Mouse (Mus musculus): Measurements from ENCODE around the gene Dmac1. TPM values are rescaled to one million over a fixed set of nuclear protein-coding genes. Genes with fewer than 3 reads are reported as not detected.

The Dmac1 gene
- polyA plus RNA-seq (2015; fragmentation: Nextera tagmentation; extraction: Ambion mirVana) = 121 and 124 TPM in 2 replicates

DNA sequence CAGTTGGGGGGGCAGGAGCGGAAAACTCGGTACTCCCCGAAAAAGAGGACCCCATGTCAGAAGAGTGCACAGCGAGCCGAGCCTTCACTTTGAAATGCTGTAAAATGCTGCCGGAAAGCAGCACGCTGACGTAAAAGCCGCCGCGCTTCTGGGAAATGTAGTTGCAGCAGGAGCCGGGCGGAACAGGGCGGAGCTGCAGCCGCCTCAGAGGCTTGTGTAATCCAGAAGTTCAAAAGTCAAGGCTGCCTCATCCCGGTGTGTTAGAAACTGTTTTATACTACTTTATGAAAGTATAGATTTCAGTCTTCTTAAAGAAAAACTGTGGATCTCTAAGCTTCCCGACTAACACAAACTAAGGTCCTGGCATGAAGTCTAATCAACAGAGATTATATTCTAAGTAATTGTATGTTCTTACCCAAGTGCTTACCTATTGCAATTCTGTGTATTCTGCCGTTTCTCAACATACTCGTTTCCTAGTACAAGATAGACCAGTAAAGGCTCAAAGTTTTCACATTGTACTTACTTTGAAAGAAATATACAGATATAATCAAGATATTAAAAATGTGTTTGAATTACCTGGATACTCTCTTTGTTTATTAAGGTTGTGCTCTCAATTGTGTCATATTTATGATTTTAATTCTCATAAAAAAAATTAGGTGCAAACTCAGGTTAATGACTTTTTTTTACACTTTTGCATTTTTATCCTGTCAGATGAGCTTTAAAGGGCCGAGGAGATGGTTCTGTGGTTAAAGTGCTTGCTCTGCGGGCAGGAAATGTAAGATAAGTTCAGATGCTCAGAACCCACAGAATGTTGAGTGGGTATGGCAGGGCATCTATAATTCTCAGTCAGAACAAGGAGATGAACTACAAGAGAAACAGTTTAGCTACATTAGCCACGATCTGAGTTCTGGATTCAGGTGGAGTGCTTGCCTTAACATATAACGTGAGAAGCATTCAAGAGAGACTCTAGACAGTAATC lies at the start of gene Dmac1:
Dmac1 (minus strand) TSS at position 109 of the 979 bp plus-strand sequence.
- 17% methylated on average over 23 of the region's 23 CpGs for WGBS
- H3K9me3 ChIP-seq = no peaks in the 10 kb centered on the region

DNA sequence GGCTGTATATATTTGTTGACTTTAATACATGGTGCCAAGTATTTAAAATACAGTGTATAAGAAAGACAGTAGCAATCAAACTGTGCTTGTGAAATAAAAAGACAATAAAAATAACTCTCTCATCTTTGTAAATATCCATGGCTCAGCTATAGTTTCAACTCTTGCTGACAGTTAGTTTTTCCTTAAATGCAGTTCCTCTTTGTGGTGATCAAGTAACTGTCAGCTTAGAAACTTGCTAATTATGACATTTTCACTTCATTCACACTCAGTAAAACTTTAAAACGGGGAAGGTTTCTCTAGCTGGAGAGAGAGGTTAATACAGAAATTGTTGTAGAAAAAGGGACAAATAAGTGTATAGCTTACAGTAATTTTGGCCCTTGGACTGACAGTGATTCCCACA lies 37.3 kb upstream of the Dmac1 start:
- ATAC-seq (ENCODE audit: insufficient number of reproducible peaks, low FRiP score, low TSS enrichment, low read depth) = no peak
- no peak overlapping the region for H3K4me3 ChIP-seq
- H3K36me3 ChIP-seq = no peaks in the 10 kb centered on the region
- H3K4me2 ChIP-seq = no peak overlapping the region
- 68% methylated on average over 1 of the region's 1 CpGs for WGBS
- no peaks in the 10 kb centered on the region for H3K27me3 ChIP-seq
- no peaks in the 10 kb centered on the region for H3K9me3 ChIP-seq
- no peak overlapping the region for H3K9ac ChIP-seq
- H3K27ac ChIP-seq = no peak overlapping the region
- H3K4me1 ChIP-seq = no peaks in the 10 kb centered on the region

More for the DNA sequence above, at the start of gene Dmac1:
- ATAC-seq (ENCODE audit: insufficient number of reproducible peaks, low FRiP score, low TSS enrichment, low read depth) = peak; percentile 90
- no peaks in the 10 kb centered on the region for H3K4me1 ChIP-seq
- peaks cover 5% of the 10 kb centered on the region for H3K36me3 ChIP-seq
- peak within 1 kb of the TSS; percentile 54 for H3K4me2 ChIP-seq
- H3K9ac ChIP-seq = peak within 1 kb of the TSS; percentile 81
- H3K27ac ChIP-seq = peak within 1 kb of the TSS; percentile 75
- no peaks in the 10 kb centered on the region for H3K27me3 ChIP-seq
- H3K4me3 ChIP-seq = peak within 1 kb of the TSS; percentile 62

DNA sequence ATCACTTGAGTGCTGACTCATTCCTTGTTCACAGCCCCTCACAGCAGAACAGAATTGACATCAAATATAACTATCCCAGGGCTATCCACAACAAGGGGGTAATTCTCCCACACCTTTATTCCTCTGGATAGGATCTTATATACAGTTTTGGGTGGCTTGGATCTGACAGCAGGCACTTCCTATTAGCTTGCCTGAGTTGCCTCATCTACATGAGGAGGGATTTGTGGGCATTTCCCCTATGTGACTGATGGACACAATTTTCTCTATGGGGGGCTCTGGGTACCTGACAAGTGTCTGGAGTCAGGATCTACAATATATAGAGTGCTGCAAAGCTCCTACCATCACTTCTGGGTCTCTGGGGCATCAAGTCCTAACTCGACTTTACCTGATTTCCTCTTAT lies 36.9 kb upstream of the Dmac1 start:
- Histone ChIP-seq H3K9me3 (no peaks in the 10 kb centered on the region), H3K4me3 (no peak overlapping the region), H3K9ac (no peak overlapping the region), H3K36me3 (no peaks in the 10 kb centered on the region), H3K4me2 (no peak overlapping the region), H3K27ac (no peak overlapping the region), H3K4me1 (no peaks in the 10 kb centered on the region), H3K27me3 (no peaks in the 10 kb centered on the region)
- ATAC-seq (ENCODE audit: insufficient number of reproducible peaks, low FRiP score, low TSS enrichment, low read depth) = no peak
- WGBS = 75% methylated on average over 1 of the region's 1 CpGs

DNA sequence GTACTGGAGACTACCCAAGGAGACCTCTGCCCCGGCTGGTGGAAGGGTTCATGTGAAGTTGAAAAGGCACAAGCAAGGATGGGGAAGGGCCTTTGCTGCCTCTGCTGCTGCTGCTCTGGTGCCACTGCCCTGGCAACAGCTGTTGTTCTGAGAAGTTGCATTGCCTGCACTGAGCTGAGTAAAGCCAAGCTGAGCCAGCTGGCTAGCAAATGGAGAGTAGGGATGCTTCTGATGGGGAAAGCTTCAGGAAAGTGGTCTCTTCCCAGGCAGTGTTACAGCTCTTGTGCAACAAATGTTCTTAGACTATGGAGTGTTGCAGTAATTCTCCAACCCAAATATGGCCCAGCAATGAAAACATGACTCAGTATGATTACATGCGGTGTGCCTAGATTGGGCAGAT lies 33.8 kb upstream of the Dmac1 start:
- H3K27me3 ChIP-seq = no peaks in the 10 kb centered on the region
- H3K36me3 ChIP-seq = no peaks in the 10 kb centered on the region
- H3K27ac ChIP-seq = no peak overlapping the region
- no peaks in the 10 kb centered on the region for H3K9me3 ChIP-seq
- 85% methylated on average over 2 of the region's 2 CpGs for WGBS
- ATAC-seq (ENCODE audit: insufficient number of reproducible peaks, low FRiP score, low TSS enrichment, low read depth) = no peak
- H3K9ac ChIP-seq = no peak overlapping the region
- no peak overlapping the region for H3K4me3 ChIP-seq
- no peak overlapping the region for H3K4me2 ChIP-seq
- no peaks in the 10 kb centered on the region for H3K4me1 ChIP-seq

DNA sequence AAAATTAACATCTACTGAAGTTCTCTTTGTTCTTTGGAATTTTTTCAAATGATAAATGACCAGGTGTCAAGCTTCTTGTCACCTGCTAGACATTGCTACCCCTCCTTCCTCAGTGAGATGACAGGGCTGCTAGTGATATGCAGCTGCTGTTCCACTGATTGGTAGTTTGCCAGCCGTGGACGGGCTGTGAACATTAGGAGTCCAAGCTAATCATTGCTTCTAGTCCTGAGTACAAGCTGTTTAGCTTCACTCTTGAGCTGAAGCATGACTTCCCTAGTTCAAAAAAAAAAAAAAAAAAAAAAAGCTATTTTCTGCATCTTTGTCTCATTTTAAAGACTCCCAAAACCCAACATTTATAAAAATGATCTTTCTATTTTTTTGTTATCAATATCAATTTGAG lies 33.2 kb upstream of the Dmac1 start:
- Histone ChIP-seq H3K36me3 (no peaks in the 10 kb centered on the region), H3K4me3 (no peak overlapping the region), H3K27me3 (no peaks in the 10 kb centered on the region), H3K27ac (no peak overlapping the region), H3K9ac (no peak overlapping the region), H3K4me2 (no peak overlapping the region), H3K9me3 (no peaks in the 10 kb centered on the region), H3K4me1 (no peaks in the 10 kb centered on the region)
- 74% methylated on average over 2 of the region's 2 CpGs for WGBS
- no peak for ATAC-seq (ENCODE audit: insufficient number of reproducible peaks, low FRiP score, low TSS enrichment, low read depth)

DNA sequence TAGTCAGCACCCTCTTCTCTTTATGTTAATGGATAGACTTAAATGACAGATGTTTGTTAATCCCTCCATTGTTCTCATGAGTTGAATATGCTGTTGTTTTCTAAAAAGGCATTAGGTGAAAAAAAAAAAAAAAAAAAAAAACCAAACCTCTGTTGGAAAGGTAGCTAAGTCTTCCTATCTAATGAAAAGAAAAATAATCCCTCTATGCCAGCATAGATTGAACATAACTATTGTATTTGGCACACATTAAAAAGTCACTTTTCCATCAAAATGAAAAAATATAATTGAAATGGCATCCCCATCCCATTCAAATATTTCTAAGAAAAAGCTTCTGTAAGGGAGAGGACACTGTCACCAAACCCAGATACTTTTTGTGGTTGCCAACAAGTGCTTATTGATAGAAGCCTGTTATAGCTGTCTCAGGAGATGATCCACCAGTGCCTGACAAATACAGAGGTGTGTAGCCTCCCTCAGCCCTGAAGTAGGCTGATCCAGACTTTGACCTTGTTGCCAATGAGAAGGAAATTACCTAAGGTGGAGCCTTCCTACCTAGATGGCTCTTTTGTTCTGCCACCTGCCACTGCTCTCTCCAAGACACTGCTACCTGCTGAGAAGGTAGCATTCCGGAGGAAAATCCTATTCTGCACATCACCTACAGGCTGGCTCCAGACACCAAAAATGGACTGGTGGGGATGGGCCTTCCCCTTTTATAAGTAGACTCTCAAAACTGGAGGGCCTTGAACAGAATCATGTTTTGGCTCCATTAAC lies 22.3 kb upstream of the Dmac1 start:
- no peak overlapping the region for H3K9ac ChIP-seq
- WGBS = 84% methylated on average over 1 of the region's 1 CpGs
- ATAC-seq (ENCODE audit: insufficient number of reproducible peaks, low FRiP score, low TSS enrichment, low read depth) = no peak

DNA sequence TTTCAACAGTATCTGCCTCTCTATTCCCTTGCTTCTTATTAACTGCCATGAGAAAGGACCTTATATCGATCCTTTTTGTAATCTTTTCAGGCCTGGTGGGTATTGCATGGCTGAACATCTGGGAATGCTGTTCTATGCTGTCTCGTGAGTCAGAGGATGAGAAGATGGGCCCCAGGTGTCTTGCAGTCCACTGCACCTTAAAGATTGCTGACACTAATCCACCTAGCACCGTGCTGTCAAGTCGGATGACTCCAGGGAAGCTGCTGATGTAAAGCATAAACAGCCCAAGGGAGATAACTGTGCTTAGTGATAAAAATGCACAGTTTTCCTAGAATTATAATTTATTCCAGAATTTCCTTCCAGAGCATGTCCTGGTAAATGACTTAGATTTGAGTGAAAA lies 14.2 kb upstream of the Dmac1 start:
- Histone ChIP-seq H3K27me3 (no peaks in the 10 kb centered on the region), H3K4me3 (no peak overlapping the region), H3K4me1 (no peaks in the 10 kb centered on the region), H3K4me2 (no peak overlapping the region), H3K9me3 (no peaks in the 10 kb centered on the region), H3K27ac (no peak overlapping the region), H3K9ac (no peak overlapping the region), H3K36me3 (no peaks in the 10 kb centered on the region)
- ATAC-seq (ENCODE audit: insufficient number of reproducible peaks, low FRiP score, low TSS enrichment, low read depth) = no peak
- 48% methylated on average over 4 of the region's 4 CpGs for WGBS

More for the DNA sequence above, 22.3 kb upstream of the Dmac1 start:
- no peak overlapping the region for H3K4me3 ChIP-seq
- no peaks in the 10 kb centered on the region for H3K36me3 ChIP-seq
- H3K27ac ChIP-seq = no peak overlapping the region
- H3K4me1 ChIP-seq = no peaks in the 10 kb centered on the region
- H3K9me3 ChIP-seq = no peaks in the 10 kb centered on the region
- H3K27me3 ChIP-seq = no peaks in the 10 kb centered on the region
- H3K4me2 ChIP-seq = no peak overlapping the region

DNA sequence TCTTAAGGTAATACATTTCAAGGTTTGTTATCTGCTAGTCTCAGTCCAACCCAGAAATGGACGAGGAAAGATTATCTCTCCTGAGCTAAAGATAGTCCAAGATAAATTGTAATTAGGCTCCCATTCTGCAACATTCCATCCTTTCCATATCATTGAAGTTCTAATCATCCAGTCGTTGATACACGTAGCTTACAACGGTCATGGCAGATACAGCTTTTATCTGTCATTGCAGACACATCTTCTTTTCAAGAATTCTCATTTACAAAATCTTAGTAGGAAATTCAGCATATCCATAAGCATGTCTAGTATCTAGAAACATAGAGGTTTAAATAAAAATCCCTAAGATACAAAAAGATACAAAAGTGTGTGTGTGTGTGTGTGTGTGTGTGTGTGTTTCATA lies 13.0 kb upstream of the Dmac1 start:
- no peak for ATAC-seq (ENCODE audit: insufficient number of reproducible peaks, low FRiP score, low TSS enrichment, low read depth)
- Histone ChIP-seq H3K9ac (no peak overlapping the region), H3K4me2 (no peak overlapping the region), H3K4me3 (no peak overlapping the region), H3K36me3 (no peaks in the 10 kb centered on the region), H3K9me3 (no peaks in the 10 kb centered on the region), H3K27me3 (no peaks in the 10 kb centered on the region), H3K4me1 (no peaks in the 10 kb centered on the region), H3K27ac (no peak overlapping the region)
- WGBS = 79% methylated on average over 4 of the region's 4 CpGs

DNA sequence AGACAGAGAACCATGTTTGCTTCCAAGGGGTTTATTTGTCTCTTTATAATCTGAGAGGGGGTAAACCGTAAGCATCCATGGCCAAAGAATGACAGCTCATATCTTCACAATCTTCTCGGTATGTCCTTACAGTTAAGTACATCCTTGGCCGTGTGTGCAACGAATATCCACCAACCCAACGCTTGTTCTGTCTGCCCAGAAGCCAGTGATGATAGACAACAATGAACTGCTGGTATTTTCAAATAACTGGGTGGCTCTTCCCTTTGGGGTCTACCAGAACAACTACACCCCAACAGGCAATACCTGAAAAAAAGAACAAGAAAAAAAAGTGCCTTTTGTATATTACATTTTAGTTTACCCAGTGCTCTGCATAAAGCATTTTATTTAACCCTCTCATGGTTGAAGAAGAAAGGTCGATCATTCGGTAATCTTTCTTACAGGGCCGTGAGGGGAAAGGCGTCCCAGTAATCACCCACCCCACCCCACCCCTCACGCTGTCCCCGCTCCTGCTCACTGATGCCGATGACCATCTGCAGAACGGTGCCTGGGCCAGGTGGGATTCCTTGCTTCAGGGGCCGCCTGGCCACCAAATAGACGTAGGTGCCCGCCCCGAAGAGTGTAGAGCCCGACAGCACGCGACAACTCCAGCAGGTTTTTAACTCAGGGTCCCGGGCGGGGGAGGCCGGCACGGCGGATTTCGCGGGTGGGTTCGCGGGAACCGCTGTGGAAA lies 473 bp downstream of the Dmac1 start:
- H3K27ac ChIP-seq = peak overlapping the region; percentile 75
- peaks cover 7% of the 10 kb centered on the region for H3K36me3 ChIP-seq
- no peaks in the 10 kb centered on the region for H3K9me3 ChIP-seq
- 9% methylated on average over 30 of the region's 30 CpGs for WGBS
- peak overlapping the region; percentile 54 for H3K4me2 ChIP-seq
- H3K27me3 ChIP-seq = no peaks in the 10 kb centered on the region
- peak overlapping the region; percentile 62 for H3K4me3 ChIP-seq
- ATAC-seq (ENCODE audit: insufficient number of reproducible peaks, low FRiP score, low TSS enrichment, low read depth) = peak; percentile 71
- no peaks in the 10 kb centered on the region for H3K4me1 ChIP-seq
- peak overlapping the region; percentile 81 for H3K9ac ChIP-seq

DNA sequence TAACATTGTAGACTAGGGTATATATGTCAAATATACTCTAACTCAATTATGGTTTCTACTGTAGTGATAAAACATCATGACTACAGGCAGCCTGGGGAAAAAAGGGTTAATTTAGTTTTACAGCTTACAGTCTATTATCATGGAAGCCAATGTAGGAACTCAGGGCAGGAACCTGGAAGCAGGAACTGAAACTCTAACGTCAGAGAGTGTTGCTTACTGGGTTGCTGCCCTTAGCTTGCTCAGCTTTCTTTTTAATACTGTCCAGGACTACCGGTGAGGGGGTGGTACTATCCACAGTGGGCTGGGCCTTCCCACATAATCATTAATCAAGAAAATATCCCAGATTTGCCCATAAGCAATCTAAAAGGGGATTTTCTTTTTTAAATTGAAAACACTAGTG lies 2.4 kb downstream of the Dmac1 start:
- Histone ChIP-seq H3K9ac (no peak overlapping the region), H3K4me1 (no peaks in the 10 kb centered on the region), H3K9me3 (no peaks in the 10 kb centered on the region), H3K36me3 (peaks cover 13% of the 10 kb centered on the region), H3K4me2 (no peak overlapping the region), H3K27me3 (no peaks in the 10 kb centered on the region), H3K27ac (no peak overlapping the region), H3K4me3 (no peak overlapping the region)
- ATAC-seq (ENCODE audit: insufficient number of reproducible peaks, low FRiP score, low TSS enrichment, low read depth) = no peak
- 88% methylated on average over 2 of the region's 2 CpGs for WGBS

DNA sequence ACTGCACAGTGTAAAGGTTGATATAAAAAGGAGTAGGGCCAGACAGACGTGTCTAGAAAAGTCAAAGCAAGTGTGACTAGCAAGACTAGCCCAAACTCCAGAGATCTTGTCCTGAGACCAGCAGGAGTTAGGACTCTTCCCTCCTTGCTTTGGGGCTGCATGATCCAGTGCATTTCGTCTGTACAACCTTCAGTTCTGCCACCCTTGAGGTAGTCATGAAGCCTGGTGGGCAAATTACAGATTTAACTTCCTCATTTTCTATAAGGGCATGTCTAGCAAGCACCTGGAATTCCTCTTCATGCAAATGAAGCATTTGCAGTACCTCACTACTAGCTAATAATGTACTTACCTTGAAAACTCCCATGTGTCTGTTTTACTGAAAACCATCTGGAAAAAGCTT lies 10.2 kb downstream of the Dmac1 start:
- no peak overlapping the region for H3K9ac ChIP-seq
- WGBS = 52% methylated on average over 2 of the region's 2 CpGs
- no peaks in the 10 kb centered on the region for H3K27me3 ChIP-seq
- peaks cover 7% of the 10 kb centered on the region; the same call in 1 of the 2 replicates for H3K36me3 ChIP-seq
- H3K4me3 ChIP-seq = no peak overlapping the region
- H3K9me3 ChIP-seq = no peaks in the 10 kb centered on the region
- no peak overlapping the region for H3K27ac ChIP-seq
- H3K4me2 ChIP-seq = no peak overlapping the region
- no peak for ATAC-seq (ENCODE audit: insufficient number of reproducible peaks, low FRiP score, low TSS enrichment, low read depth)
- H3K4me1 ChIP-seq = no peaks in the 10 kb centered on the region

All from limb, embryonic 15.5 days (tissue).